Mouse (Mus musculus) kidney, embryonic 14.5 days (tissue): ENCODE results near the gene Cd300lg. TPM values are rescaled to one million over a fixed set of nuclear protein-coding genes. Genes with fewer than 3 reads are reported as not detected.

ENCODE experiments used
- ATAC-seq: fragments of 200-750 bp; cut with Nextera tagmentation; 2 replicates; pipeline ENCODE4 v1.8.0; 2017; ENCODE audit warnings: moderate number of reproducible peaks, mild to moderate bottlenecking, moderate TSS enrichment, moderate library complexity; ENCODE audit not compliant: low FRiP score, low TSS enrichment
- H3K27ac ChIP-seq: fragments of 300-500 bp; sonication (generic); 2 replicates; pipeline ENCODE4 v1.5.1; 2014; ENCODE audit warnings: low read depth, mild to moderate bottlenecking, low read length, moderate library complexity, mixed read lengths
- H3K27me3 ChIP-seq: fragments of 300-500 bp; sonication (generic); 2 replicates; pipeline ENCODE4 v1.6.1; 2014; ENCODE audit warnings: mild to moderate bottlenecking, low read length; ENCODE audit not compliant: control insufficient read depth, insufficient read depth
- H3K36me3 ChIP-seq: fragments of 300-500 bp; sonication (generic); 2 replicates; pipeline ENCODE4 v1.6.1; 2014; ENCODE audit warnings: low read length, mixed read lengths; ENCODE audit not compliant: control insufficient read depth, insufficient read depth
- H3K4me1 ChIP-seq: fragments of 300-500 bp; sonication (generic); 2 replicates; pipeline ENCODE4 v1.6.1; 2014; ENCODE audit warnings: low read length, mixed read lengths; ENCODE audit not compliant: control insufficient read depth, insufficient read depth
- H3K4me2 ChIP-seq: fragments of 300-500 bp; sonication (generic); replicated peaks from 2 replicates; pipeline ENCODE4 v1.6.1; 2014; ENCODE audit warnings: low read depth, mild to moderate bottlenecking, low read length
- H3K4me3 ChIP-seq: fragments of 300-500 bp; sonication (generic); 2 replicates; pipeline ENCODE4 v1.5.1; 2014; ENCODE audit warnings: mild to moderate bottlenecking, low read length
- H3K9ac ChIP-seq: fragments of 300-500 bp; sonication (generic); 2 replicates; pipeline ENCODE4 v1.6.1; 2014; ENCODE audit warnings: low read depth, mild to moderate bottlenecking, low read length, moderate library complexity
- H3K9me3 ChIP-seq: fragments of 300-500 bp; sonication (generic); 2 replicates; pipeline ENCODE4 v1.6.1; 2016; ENCODE audit warnings: low read length; ENCODE audit not compliant: control insufficient read depth
- WGBS: fragments of 180-500 bp; shearing (Covaris S2); extraction: QIAGEN DNeasy Blood & Tissue Kit; methylation state at CpG from one replicate; pipeline ENCODE4 v1.1.7; 2014; 5-methylcytosine and 5-hydroxymethylcytosine counted together
- polyA plus RNA-seq: library from polyadenylated mRNA; unstranded; fragments of >200 nt; fragmentation: Nextera tagmentation; extraction: Ambion mirVana; gene quantifications from 2 replicates; pipeline ENCODE4 v1.2.1, GENCODE M21; 2014

Gene Cd300lg
- polyA plus RNA-seq, 1 experiment from 2014 or later: 0.38 TPM

DNA sequence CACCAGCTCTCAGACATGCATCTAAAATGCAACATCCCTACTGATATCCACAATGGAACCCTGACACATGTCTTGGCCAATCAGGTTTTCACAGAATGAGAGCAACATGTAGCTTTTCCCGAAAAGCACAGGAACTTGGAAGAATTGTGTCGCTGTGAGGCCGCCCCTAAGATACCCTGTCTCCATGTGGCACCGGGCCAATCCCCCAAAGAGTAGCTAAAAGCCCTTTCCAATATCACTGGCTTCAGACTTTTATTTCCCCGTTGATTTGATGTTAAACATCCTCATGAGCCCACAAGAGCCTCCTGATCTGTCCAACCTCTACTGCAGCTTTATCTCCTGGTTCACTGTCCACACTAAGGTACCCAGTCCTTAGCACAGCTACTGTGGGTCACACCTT, 34.6 kb upstream of the Cd300lg start:
- no peak overlapping the region for H3K4me2 ChIP-seq
- peaks cover 8% of the 10 kb centered on the region; the same call in 1 of the 2 replicates for H3K36me3 ChIP-seq
- no peak overlapping the region for H3K9ac ChIP-seq
- 89% methylated on average over 5 of the region's 5 CpGs for WGBS
- H3K27ac ChIP-seq: no peak overlapping the region
- no peak for ATAC-seq
- no peaks in the 10 kb centered on the region; the same call in 1 of the 2 replicates for H3K9me3 ChIP-seq
- no peaks in the 10 kb centered on the region for H3K27me3 ChIP-seq
- H3K4me3 ChIP-seq: no peak overlapping the region
- no peaks in the 10 kb centered on the region for H3K4me1 ChIP-seq

DNA sequence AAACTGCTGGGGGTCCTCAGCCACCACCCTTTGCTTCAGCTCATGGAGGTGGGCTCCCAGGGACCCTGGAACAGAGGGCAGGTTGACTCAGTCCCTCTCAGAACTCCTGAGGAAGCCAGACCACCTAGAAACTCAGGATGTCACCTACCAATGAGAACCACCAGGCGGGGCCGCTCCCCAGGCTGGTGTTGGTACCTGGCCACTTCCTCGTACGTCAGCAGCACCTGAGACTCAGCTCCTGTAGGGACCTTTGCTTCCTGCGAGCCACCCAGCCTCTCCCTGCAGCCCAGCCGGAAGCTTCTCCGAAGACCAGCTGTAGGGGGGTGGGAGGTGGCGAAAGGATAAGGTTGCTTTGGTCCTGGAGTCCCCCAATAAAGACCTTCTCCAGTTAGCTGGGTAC, 32.9 kb upstream of the Cd300lg start:
- H3K27me3 ChIP-seq: no peaks in the 10 kb centered on the region
- no peak overlapping the region for H3K27ac ChIP-seq
- H3K36me3 ChIP-seq: peaks cover 12% of the 10 kb centered on the region; the same call in 1 of the 2 replicates
- H3K4me2 ChIP-seq: no peak overlapping the region
- 96% methylated on average over 8 of the region's 8 CpGs for WGBS
- H3K9ac ChIP-seq: no peak overlapping the region
- no peaks in the 10 kb centered on the region; the same call in 1 of the 2 replicates for H3K9me3 ChIP-seq
- H3K4me1 ChIP-seq: no peaks in the 10 kb centered on the region
- no peak overlapping the region for H3K4me3 ChIP-seq
- no peak for ATAC-seq

DNA sequence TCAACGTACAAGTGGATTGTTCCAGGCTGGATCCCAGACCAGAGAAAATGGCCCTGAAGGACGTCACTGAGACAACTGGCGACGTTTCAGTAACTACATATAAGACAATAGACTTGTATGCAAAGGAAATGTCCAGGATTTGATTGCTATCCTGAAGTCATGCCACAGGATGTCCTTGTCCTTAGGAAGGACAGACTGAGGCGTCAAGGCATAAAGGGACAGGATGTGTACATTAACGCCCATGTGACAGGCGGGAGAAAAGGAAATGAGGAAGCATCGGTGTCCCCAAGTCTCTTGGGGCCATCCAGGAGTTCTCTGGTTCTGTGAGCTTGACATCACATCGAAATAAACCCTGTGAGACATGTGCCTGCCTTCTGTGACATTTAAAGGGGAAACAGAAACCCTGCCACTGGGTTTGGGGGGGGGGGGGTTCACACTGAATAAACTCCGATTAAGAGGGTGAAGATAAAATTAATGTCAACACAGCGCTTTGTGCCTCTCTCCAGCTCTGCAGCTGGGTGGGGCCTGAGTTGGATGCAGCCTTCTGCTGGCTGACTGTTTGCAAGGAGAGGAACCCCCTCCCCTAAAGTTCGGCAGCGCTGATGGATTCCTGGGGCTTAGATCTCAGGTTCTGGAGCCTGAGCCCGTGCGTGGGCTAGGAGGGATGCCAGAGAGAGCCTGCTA, 32.2 kb upstream of the Cd300lg start:
- no peaks in the 10 kb centered on the region for H3K27me3 ChIP-seq
- WGBS: 79% methylated on average over 15 of the region's 15 CpGs
- H3K9ac ChIP-seq: no peak overlapping the region
- no peak overlapping the region for H3K4me3 ChIP-seq
- no peak for ATAC-seq
- H3K4me2 ChIP-seq: no peak overlapping the region
- no peaks in the 10 kb centered on the region for H3K4me1 ChIP-seq
- H3K9me3 ChIP-seq: no peaks in the 10 kb centered on the region; the same call in 1 of the 2 replicates
- peaks cover 13% of the 10 kb centered on the region; the same call in 1 of the 2 replicates for H3K36me3 ChIP-seq
- H3K27ac ChIP-seq: no peak overlapping the region

DNA sequence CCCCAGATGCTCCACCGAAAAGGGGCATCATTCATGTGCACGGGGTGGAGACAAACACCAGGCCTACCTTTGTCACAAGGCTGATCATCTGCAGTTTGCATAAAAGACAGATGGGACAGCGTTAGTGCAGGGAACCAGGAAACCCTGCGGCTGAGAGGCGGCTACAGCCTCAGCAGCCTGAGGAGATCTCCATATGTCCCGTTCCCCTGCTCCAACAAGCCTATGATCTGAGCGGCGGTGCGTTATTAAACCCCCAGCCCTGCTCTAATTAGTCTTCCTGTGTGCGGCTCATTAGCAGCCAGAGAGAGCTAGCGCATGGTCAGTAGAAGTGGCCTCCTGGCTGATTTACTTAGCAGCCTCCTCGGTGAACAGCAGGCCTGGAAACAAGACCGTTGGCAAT, 31.2 kb upstream of the Cd300lg start:
- Histone ChIP-seq H3K4me3 (no peak overlapping the region), H3K9ac (no peak overlapping the region), H3K27me3 (no peaks in the 10 kb centered on the region), H3K4me2 (no peak overlapping the region), H3K9me3 (no peaks in the 10 kb centered on the region), H3K4me1 (no peaks in the 10 kb centered on the region), H3K27ac (no peak overlapping the region), H3K36me3 (peaks cover 13% of the 10 kb centered on the region; the same call in 1 of the 2 replicates)
- ATAC-seq: no peak
- 50% methylated on average over 13 of the region's 13 CpGs for WGBS

DNA sequence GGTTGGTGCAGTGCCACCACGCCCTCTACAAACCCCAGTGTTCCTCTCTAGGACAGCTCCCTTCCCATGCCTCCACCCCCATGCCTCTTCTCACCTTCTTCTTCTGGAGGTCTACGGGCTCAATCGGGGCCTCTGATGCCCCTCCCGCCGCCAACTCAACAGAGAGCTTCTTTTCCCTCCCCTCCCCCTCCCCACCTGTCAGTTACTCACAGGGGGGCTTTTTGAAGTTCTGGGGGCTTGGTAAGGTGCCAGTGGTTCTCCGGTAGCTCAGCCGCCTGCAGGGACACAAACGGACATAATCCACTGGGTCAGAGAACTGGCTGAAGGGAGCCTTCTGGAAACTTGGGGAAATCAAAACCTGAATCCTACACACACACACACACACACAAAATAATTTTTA, 29.8 kb upstream of the Cd300lg start:
- H3K4me1 ChIP-seq: no peaks in the 10 kb centered on the region
- no peak for ATAC-seq

DNA sequence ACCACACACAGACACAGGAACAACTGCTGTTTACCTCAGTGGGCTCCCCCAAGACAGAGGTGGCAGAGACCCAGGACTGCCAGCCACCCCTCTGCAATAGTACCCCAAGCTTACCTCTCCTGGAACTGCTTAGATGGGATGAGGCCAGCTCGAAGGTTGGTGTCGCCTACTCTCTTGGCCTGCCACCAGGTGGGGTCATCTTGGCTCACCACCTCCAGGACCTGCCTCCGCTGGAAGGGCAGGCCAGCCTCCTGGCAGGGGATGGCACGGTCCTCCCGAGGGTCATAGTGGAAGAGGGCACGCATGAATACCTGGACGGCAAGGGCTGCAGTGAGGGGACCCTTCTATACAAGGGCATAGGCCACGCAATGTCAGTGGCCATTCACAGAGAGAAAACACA, 28.1 kb upstream of the Cd300lg start:
- H3K36me3 ChIP-seq: peaks cover 9% of the 10 kb centered on the region; the same call in 1 of the 2 replicates
- ATAC-seq: no peak
- no peaks in the 10 kb centered on the region for H3K4me1 ChIP-seq
- H3K4me2 ChIP-seq: no peak overlapping the region
- H3K9ac ChIP-seq: no peak overlapping the region
- no peaks in the 10 kb centered on the region for H3K27me3 ChIP-seq
- H3K27ac ChIP-seq: no peak overlapping the region
- H3K4me3 ChIP-seq: no peak overlapping the region
- WGBS: 76% methylated on average over 8 of the region's 8 CpGs
- no peaks in the 10 kb centered on the region for H3K9me3 ChIP-seq

More for the DNA sequence above, 29.8 kb upstream of the Cd300lg start:
- Histone ChIP-seq H3K27ac (no peak overlapping the region), H3K9me3 (no peaks in the 10 kb centered on the region), H3K36me3 (peaks cover 13% of the 10 kb centered on the region; the same call in 1 of the 2 replicates), H3K9ac (no peak overlapping the region), H3K4me3 (no peak overlapping the region), H3K4me2 (no peak overlapping the region), H3K27me3 (no peaks in the 10 kb centered on the region)
- 73% methylated on average over 8 of the region's 8 CpGs for WGBS

DNA sequence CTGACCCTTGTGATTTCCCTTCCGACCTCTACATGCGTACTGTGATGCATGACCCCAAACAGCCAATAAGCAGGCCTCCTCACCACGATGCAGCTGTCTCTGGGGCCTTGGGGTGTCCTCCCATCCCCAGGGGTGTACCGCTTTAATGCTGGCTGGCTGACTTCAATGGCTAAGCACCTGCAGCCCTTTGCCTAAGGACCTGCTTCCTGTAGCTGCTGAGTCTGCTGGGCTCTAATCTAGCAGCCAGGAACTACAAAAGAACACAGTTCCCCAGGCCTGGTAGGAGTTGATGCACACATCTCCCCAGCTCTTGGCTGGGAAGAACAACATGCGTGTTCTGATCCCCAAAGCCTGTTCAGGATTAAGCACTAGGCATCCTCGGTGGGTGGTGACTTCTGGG, 25.8 kb upstream of the Cd300lg start:
- H3K4me1 ChIP-seq: no peaks in the 10 kb centered on the region
- WGBS: 48% methylated on average over 6 of the region's 6 CpGs
- no peaks in the 10 kb centered on the region for H3K27me3 ChIP-seq
- no peak overlapping the region for H3K9ac ChIP-seq
- H3K4me3 ChIP-seq: no peak overlapping the region
- H3K27ac ChIP-seq: no peak overlapping the region
- peaks cover 5% of the 10 kb centered on the region; the same call in 1 of the 2 replicates for H3K36me3 ChIP-seq
- H3K9me3 ChIP-seq: no peaks in the 10 kb centered on the region
- H3K4me2 ChIP-seq: no peak overlapping the region
- ATAC-seq: no peak

DNA sequence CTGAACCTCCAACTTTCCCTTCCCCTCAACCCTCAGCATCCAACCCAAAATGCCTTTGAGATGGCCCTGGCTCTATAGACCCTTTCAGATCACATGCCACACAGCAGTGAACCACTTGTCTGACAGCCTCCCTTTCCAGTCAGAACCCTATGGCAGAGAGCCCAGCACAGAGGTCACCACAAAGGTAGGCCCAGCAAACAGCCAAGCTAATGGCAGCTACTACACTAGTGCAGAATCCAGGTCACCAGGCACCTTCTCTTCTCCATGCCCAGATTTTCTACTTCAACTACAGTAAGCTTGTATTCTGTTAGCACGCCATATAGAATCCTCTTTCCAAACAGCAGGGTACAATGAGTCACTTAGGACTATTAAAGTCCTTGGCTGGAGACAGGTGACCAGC, 25.2 kb upstream of the Cd300lg start:
- Histone ChIP-seq H3K4me1 (no peaks in the 10 kb centered on the region), H3K36me3 (peaks cover 5% of the 10 kb centered on the region; the same call in 1 of the 2 replicates), H3K27ac (no peak overlapping the region), H3K4me3 (no peak overlapping the region), H3K4me2 (no peak overlapping the region), H3K9ac (no peak overlapping the region), H3K9me3 (no peaks in the 10 kb centered on the region), H3K27me3 (no peaks in the 10 kb centered on the region)
- WGBS: 96% methylated on average over 1 of the region's 1 CpGs
- ATAC-seq: no peak

DNA sequence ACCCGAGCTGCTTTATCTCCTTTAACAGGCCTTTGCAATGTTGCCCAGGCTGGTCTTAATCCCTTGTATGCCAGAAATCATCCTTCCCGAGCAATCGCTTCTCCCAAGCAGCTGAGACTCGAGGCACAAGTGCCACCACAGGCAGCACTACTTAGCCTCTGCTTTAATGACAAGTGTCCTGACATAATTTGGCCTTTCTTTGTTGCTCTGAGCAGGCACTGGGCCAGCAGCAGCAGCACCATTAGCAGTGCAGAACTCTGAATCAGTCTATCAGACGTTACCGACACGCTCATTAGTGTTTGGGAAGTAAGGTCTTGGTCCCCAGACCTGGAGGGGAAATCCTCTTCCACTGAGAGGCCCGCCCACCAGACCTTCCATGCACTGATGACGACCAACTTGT, 21.6 kb upstream of the Cd300lg start:
- Histone ChIP-seq H3K27ac (no peak overlapping the region), H3K9ac (no peak overlapping the region), H3K36me3 (peaks cover 3% of the 10 kb centered on the region; the same call in 1 of the 2 replicates), H3K4me2 (no peak overlapping the region), H3K27me3 (no peaks in the 10 kb centered on the region; the same call in 1 of the 2 replicates), H3K4me1 (no peaks in the 10 kb centered on the region), H3K4me3 (no peak overlapping the region), H3K9me3 (no peaks in the 10 kb centered on the region)
- ATAC-seq: no peak
- WGBS: 83% methylated on average over 9 of the region's 9 CpGs
